Mouse (Mus musculus): ENCODE results near the gene Cdh18.

GRCm38 (mm10) chr15:23230616-23231015 lies 681.8 kb downstream of the Cdh18 start:
- TF ChIP-seq EP300 (IDR thresholded peaks at IDR 0.05): no peak
- TF ChIP-seq CTCF (IDR thresholded peaks at IDR 0.05): no peak
